Mouse (Mus musculus) forebrain, embryonic 11.5 days (tissue): ENCODE results near the gene Fbxl16. TPM values are rescaled to one million over a fixed set of nuclear protein-coding genes. Genes with fewer than 3 reads are reported as not detected.
"Not testable (repeated sequence)": the region's sequence is repeated elsewhere in the genome, so short reads cannot be mapped to it uniquely, and the experiment has no call there.

Experiments
- ATAC-seq: fragments of 200-750 bp; cut with Nextera tagmentation; replicated peaks from 2 replicates; pipeline ENCODE4 v1.8.0; 2017; ENCODE audit warnings: moderate TSS enrichment; ENCODE audit not compliant: low FRiP score
- DNase-seq: peaks from one replicate; pipeline ENCODE4 v3.0.0-alpha.2; 2017; ENCODE audit warnings: low spot score
- H3K27ac ChIP-seq: fragments of 300-500 bp; sonication (generic); 2 replicates; pipeline ENCODE4 v1.5.1; 2014; ENCODE audit warnings: low read depth, low read length
- H3K27me3 ChIP-seq: fragments of 300-500 bp; sonication (generic); 2 replicates; pipeline ENCODE4 v1.6.1; 2014; ENCODE audit warnings: mild to moderate bottlenecking, low read length, mixed read lengths; ENCODE audit not compliant: control insufficient read depth, insufficient read depth
- H3K36me3 ChIP-seq: fragments of 300-500 bp; sonication (generic); 2 replicates; pipeline ENCODE4 v1.6.1; 2014; ENCODE audit warnings: mild to moderate bottlenecking, low read length, moderate library complexity, mixed read lengths; ENCODE audit not compliant: control insufficient read depth, insufficient read depth
- H3K4me1 ChIP-seq: fragments of 300-500 bp; sonication (generic); replicated peaks from 2 replicates; pipeline ENCODE4 v1.6.1; 2014; ENCODE audit warnings: low read length, mixed read lengths; ENCODE audit not compliant: control insufficient read depth, insufficient read depth
- H3K4me2 ChIP-seq: fragments of 300-500 bp; sonication (generic); 2 replicates; pipeline ENCODE4 v1.6.1; 2014; ENCODE audit warnings: low read depth, mild to moderate bottlenecking, low read length, moderate library complexity, mixed read lengths; ENCODE audit not compliant: severe bottlenecking
- H3K4me3 ChIP-seq: fragments of 300-500 bp; sonication (generic); 2 replicates; pipeline ENCODE4 v1.5.1; 2014; ENCODE audit warnings: low read depth, low read length
- H3K9ac ChIP-seq: fragments of 300-500 bp; sonication (generic); 2 replicates; pipeline ENCODE4 v1.6.1; 2014; ENCODE audit warnings: low read length
- H3K9me3 ChIP-seq: fragments of 300-500 bp; sonication (generic); 2 replicates; pipeline ENCODE4 v1.6.1; 2016; ENCODE audit warnings: low read length, mixed read lengths; ENCODE audit not compliant: control insufficient read depth
- WGBS: fragments of 180-500 bp; shearing (Covaris S2); extraction: QIAGEN DNeasy Blood & Tissue Kit; methylation state at CpG from one replicate; pipeline ENCODE4 v1.1.7; 2014; 5-methylcytosine and 5-hydroxymethylcytosine counted together
- polyA plus RNA-seq: library from polyadenylated mRNA; unstranded; fragments of >200 nt; fragmentation: Nextera tagmentation; extraction: Ambion mirVana; gene quantifications from 2 replicates; pipeline ENCODE4 v1.2.1, GENCODE M21; 2014

Fbxl16 gene
- polyA plus RNA-seq, 1 experiment from 2014 or later = 13.6 TPM

DNA sequence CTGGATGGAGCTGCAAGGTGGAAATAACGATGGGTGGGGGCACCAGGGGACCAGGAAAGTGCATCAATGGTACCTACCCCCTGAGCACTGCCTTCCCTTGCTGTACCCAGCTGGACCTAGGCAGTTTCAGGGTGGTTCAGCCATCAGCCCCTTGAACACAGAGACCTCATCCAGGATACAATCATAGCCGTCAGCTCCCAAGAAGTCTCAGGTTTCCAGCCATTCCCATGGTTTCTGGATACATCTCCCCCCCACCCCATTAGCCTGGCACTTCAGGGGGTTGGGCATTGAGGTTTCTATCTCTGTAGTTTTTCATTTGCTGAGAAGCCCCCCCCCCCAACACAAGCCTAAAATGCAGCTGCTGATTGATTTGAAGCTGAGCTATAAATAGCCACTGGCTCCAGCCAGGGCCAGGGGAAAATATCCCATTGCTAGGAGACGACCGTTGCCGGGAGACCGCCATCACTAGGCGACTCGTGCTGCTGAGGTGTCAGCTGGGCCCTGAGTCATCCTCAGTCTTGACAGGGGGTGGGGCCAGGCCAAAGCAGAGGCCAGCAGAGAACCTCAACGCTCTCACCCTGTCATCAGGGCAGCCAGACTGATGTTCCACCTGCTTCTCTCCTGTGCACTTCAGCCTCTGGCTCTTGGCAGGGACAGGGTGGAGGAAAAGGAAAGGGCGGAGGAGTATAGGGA is 5.9 kb upstream of the Fbxl16 start:
- whole genome bisulfite sequencing = 13% methylated on average over 10 of the region's 10 CpGs
- Histone ChIP-seq H3K27ac (peak overlapping the region; percentile 77), H3K4me3 (no peak overlapping the region), H3K9ac (peak overlapping the region; percentile 44), H3K36me3 (no peaks in the 10 kb centered on the region), H3K4me1 (peaks cover 12% of the 10 kb centered on the region; the same call in 1 of the 2 replicates), H3K4me2 (peak overlapping the region; percentile 15; the same call in 1 of the 2 replicates), H3K27me3 (no peaks in the 10 kb centered on the region), H3K9me3 (no peaks in the 10 kb centered on the region)
- DNase-seq = peak; percentile 89
- ATAC-seq = peak; percentile 90

DNA sequence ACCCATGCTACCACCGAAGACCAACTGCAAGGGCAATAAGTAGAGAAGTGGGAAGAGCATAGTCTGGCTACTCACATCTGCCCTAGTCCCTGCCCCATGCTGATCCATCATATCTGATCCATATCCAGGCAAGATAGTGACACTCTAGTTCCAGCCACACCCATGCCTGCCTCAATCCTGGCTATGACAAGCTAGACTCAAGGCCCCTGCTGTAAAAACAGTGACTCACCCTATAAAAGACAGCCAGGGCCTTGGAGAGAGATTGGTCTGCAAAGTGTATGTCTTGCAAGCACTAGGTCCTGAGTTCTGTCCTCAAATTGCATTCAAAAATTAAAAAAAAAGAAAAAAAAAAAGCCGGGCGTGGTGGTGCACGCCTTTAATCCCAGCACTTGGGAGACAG is 2.4 kb upstream of the Fbxl16 start:
- Histone ChIP-seq H3K27ac (no peak overlapping the region), H3K27me3 (no peaks in the 10 kb centered on the region), H3K4me1 (peaks cover 20% of the 10 kb centered on the region), H3K9ac (no peak overlapping the region), H3K4me3 (no peak overlapping the region), H3K9me3 (no peaks in the 10 kb centered on the region), H3K4me2 (no peak overlapping the region), H3K36me3 (no peaks in the 10 kb centered on the region)
- WGBS = 92% methylated on average over 4 of the region's 4 CpGs
- no peak for ATAC-seq
- no peak for DNase-seq

DNA sequence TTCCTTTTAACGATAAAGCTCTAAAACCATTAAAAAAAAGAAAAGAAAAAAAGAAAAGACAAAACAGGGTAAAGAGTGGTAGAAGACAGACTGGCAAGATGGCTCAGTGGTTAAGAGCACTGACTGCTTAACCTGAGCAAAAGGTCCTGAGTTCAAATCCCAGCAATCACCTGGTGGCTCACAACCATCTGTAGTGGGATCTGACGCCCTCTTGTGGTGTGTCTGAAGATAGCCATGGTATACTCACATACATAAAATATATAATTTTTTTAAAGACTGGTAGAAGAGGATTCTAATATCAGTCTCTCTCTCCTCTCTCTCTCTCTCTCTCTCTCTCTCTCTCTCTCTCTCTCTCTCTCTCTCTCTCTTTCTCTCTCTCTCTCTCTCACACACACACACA is 1.4 kb upstream of the Fbxl16 start:
- peaks cover 19% of the 10 kb centered on the region for H3K4me1 ChIP-seq
- not testable (repeated sequence) for H3K9ac ChIP-seq, H3K4me3 ChIP-seq, H3K9me3 ChIP-seq, H3K36me3 ChIP-seq, H3K4me2 ChIP-seq, ATAC-seq, H3K27ac ChIP-seq, H3K27me3 ChIP-seq, DNase-seq
- 43% methylated on average over 2 of the region's 2 CpGs for WGBS

DNA sequence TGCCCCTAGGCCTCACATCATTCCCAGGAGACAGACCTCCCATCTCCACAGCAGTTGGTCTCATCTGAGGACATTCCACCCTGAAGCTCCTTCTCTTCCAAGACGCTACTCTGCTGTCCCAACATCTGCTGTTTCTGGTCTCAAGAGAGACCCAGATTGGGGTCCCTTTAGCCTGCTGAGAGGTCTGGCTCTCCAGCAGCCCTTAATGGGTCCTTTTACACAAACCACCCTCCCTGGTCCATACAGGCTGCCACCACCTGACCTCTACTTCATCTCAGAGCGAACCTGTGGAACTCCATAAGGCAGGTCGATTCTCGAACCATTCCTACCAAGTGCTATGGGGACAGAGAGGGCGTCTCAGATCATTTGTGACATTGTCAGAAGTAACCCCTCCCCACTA is 857 bp upstream of the Fbxl16 start:
- no peaks in the 10 kb centered on the region for H3K27me3 ChIP-seq
- 32% methylated on average over 5 of the region's 5 CpGs for WGBS
- H3K27ac ChIP-seq = no peak overlapping the region
- H3K4me3 ChIP-seq = peak overlapping the region; percentile 81
- H3K4me1 ChIP-seq = peaks cover 15% of the 10 kb centered on the region
- ATAC-seq = no peak
- H3K36me3 ChIP-seq = no peaks in the 10 kb centered on the region
- H3K4me2 ChIP-seq = peak overlapping the region; percentile 85
- no peak for DNase-seq
- no peaks in the 10 kb centered on the region for H3K9me3 ChIP-seq
- H3K9ac ChIP-seq = peak overlapping the region; percentile 95; the same call in 1 of the 2 replicates

DNA sequence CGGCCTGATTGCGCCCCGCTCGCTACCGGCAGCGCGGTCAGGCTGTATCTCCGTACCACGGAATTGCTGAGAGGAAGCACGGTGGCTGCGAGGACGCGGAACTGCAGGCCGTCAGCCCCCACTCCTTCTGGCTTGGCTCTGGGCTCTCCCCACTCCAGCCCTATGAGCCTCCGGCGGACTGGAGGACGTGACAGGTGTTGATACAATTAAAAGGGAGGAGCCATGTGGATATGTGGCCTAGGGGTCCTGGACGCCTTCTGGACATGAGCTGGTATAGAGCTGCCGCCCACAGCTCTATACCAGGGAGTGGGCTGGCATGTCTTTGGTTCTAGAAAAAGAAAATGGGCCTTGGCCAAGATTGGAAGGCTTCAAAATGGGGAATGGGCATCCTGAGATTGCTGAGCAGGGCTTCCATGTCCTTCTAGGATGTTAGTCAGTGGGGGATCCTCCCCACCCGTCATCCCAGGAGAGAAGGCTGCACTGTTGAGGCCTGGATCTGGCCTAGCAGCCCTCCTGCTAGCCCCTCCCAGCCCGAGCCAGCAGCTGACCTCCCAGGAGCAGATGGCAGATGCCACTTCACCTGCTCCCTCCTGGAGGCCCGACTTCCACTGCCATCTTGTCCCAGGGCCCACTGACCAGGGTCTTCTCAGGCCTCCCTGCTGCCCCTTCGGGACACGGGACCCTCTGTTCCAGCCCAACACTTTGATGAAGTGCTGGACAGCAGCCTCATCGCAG is 888 bp downstream of the Fbxl16 start:
- Histone ChIP-seq H3K9ac (peak overlapping the region; percentile 95), H3K27me3 (no peaks in the 10 kb centered on the region), H3K4me2 (peak overlapping the region; percentile 85), H3K9me3 (no peaks in the 10 kb centered on the region), H3K4me3 (peak overlapping the region; percentile 81), H3K27ac (peak overlapping the region; percentile 89), H3K36me3 (no peaks in the 10 kb centered on the region), H3K4me1 (peaks cover 9% of the 10 kb centered on the region)
- 8% methylated on average over 25 of the region's 25 CpGs for WGBS
- peak; percentile 64 for DNase-seq
- ATAC-seq = peak; percentile 58

DNA sequence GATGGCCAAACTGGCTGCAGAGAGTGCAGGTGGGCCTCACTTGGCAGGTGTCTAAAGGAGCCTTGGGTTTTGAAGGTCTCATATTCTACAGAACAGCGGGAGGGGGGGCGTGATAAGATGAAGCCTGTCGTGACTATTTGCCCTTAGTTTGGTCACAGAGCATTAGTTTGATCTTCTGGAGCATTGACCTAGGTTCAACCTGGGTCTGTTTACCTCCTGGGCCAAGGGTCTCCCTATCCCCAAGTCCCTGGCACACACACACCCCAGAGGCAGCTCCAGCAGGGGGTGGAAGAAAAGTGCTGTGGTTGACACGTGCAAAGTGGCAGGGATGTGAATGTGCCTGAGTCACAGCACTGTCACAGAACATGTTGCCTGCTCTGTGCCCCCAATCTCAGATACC is 2.0 kb downstream of the Fbxl16 start:
- H3K4me3 ChIP-seq = no peak overlapping the region
- H3K27ac ChIP-seq = no peak overlapping the region
- H3K4me1 ChIP-seq = peaks cover 9% of the 10 kb centered on the region
- no peaks in the 10 kb centered on the region for H3K9me3 ChIP-seq
- H3K27me3 ChIP-seq = no peaks in the 10 kb centered on the region
- WGBS = 82% methylated on average over 4 of the region's 4 CpGs
- H3K9ac ChIP-seq = no peak overlapping the region
- DNase-seq (peak; percentile 47), ATAC-seq (no peak)
- H3K4me2 ChIP-seq = no peak overlapping the region
- no peaks in the 10 kb centered on the region for H3K36me3 ChIP-seq

DNA sequence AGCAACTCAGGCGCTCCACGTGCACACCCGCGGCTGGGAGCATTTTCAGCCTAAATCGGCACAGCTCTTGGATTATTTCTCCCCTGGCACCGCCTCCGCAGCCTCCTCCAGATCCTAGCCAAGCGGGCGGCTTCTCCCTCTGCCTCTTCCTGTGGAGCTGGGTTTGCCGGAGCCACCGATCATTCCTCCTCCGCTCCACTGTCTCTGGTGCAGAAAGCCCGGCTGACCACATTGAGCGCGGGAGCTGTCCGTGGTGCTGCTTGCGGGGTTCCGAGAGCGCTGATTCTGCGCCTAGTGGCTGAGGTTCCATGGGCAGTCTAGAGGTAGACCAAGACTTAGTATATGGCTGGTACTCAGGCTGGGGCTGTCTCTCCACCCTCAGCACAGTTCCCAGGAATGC is 4.6 kb downstream of the Fbxl16 start:
- ATAC-seq (no peak), DNase-seq (peak; percentile 92)
- 0 out of 2 replicates have a peak overlapping the region, but pooled peaks have one; percentile 13 for H3K9ac ChIP-seq
- H3K27me3 ChIP-seq = peaks cover 2% of the 10 kb centered on the region
- no peaks in the 10 kb centered on the region for H3K9me3 ChIP-seq
- H3K27ac ChIP-seq = no peak overlapping the region
- H3K4me3 ChIP-seq = no peak overlapping the region
- no peaks in the 10 kb centered on the region for H3K36me3 ChIP-seq
- peaks cover 9% of the 10 kb centered on the region for H3K4me1 ChIP-seq
- WGBS = 3% methylated on average over 20 of the region's 20 CpGs
- no peak overlapping the region for H3K4me2 ChIP-seq

DNA sequence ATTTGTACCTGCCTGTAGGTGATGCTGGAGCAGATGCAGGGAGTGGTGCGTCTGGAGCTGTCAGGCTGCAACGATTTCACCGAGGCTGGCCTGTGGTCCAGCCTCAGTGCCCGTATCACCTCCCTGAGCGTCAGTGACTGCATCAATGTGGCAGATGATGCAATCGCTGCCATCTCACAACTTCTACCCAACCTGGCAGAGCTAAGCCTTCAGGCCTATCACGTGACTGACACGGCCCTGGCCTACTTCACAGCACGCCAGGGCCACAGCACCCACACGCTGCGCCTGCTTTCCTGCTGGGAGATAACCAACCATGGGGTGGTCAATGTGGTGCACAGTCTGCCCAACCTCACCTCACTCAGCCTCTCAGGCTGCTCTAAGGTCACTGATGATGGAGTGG is 8.8 kb downstream of the Fbxl16 start:
- Histone ChIP-seq H3K9me3 (no peaks in the 10 kb centered on the region), H3K27ac (no peak overlapping the region), H3K4me3 (no peak overlapping the region), H3K4me1 (peaks cover 6% of the 10 kb centered on the region; the same call in 1 of the 2 replicates), H3K4me2 (no peak overlapping the region), H3K36me3 (no peaks in the 10 kb centered on the region), H3K9ac (no peak overlapping the region), H3K27me3 (peaks cover 14% of the 10 kb centered on the region)
- WGBS = 89% methylated on average over 11 of the region's 11 CpGs
- DNase-seq (peak; percentile 52), ATAC-seq (no peak)
